Mouse (Mus musculus): ENCODE results near the gene Abr. TPM values are rescaled to one million over a fixed set of nuclear protein-coding genes. Genes with fewer than 3 reads are reported as not detected.
A peak's percentile ranks its signal among the peaks of the same experiment; 100 is the strongest.

Abr gene
- polyA plus RNA-seq, 1 experiment from 2014 or later: 30.7 TPM

GRCm38 (mm10) chr11:76381201-76381885 lies 240.8 kb downstream of the Abr start:
- Histone ChIP-seq H3K4me2 (ENCODE audit: low read length) (no peak overlapping the region), H3K36me3 (ENCODE audit: insufficient read depth, low read length) (no peaks in the 10 kb centered on the region), H3K9me3 (replicated peaks; ENCODE audit: low read length) (no peaks in the 10 kb centered on the region), H3K27me3 (ENCODE audit: insufficient read depth, low read length) (no peaks in the 10 kb centered on the region), H3K4me1 (replicated peaks; ENCODE audit: insufficient read depth, low read length) (peaks cover 7% of the 10 kb centered on the region; the same call in 1 of the 2 replicates), H3K4me3 (replicated peaks; ENCODE audit: low read depth, low read length) (no peak overlapping the region), H3K9ac (ENCODE audit: low read depth, low read length) (no peak overlapping the region), H3K27ac (no peak overlapping the region)
- DNase-seq (ENCODE audit: low spot score) (no peak), ATAC-seq (replicated peaks; ENCODE audit: low FRiP score, low read depth) (no peak)
- no peak for TF ChIP-seq CTCF (IDR thresholded peaks at IDR 0.05; ENCODE audit: low read depth)
- WGBS: 62% methylated on average over 15 of the region's 15 CpGs

- DNase-seq (ENCODE audit: low spot score): peak; percentile 84
- Histone ChIP-seq H3K36me3 (ENCODE audit: insufficient read depth, low read length) (no peaks in the 10 kb centered on the region), H3K27ac (peak overlapping the region; percentile 19; the same call in 1 of the 2 replicates), H3K4me1 (replicated peaks; ENCODE audit: insufficient read depth, low read length) (peaks cover 16% of the 10 kb centered on the region; the same call in 1 of the 2 replicates), H3K9me3 (replicated peaks; ENCODE audit: low read length) (no peaks in the 10 kb centered on the region), H3K9ac (ENCODE audit: low read depth, low read length) (no peak overlapping the region), H3K4me2 (ENCODE audit: low read length) (no peak overlapping the region), H3K27me3 (ENCODE audit: insufficient read depth, low read length) (no peaks in the 10 kb centered on the region), H3K4me3 (replicated peaks; ENCODE audit: low read depth, low read length) (no peak overlapping the region)
- ATAC-seq (replicated peaks; ENCODE audit: low FRiP score, low read depth): peak; percentile 64; the same call in 1 of the 2 replicates
- WGBS: 17% methylated on average over 11 of the region's 11 CpGs
- no peak for TF ChIP-seq CTCF (IDR thresholded peaks at IDR 0.05; ENCODE audit: low read depth)
Observed at GRCm38 (mm10) chr11:76379921-76380544, 242.1 kb downstream of the Abr start.

GRCm38 (mm10) chr11:76376425-76376824 lies 245.7 kb downstream of the Abr start:
- no peak overlapping the region for H3K4me3 ChIP-seq (replicated peaks; ENCODE audit: low read depth, low read length)
- no peak for DNase-seq (ENCODE audit: low spot score)
- no peak overlapping the region for H3K27ac ChIP-seq
- ATAC-seq (replicated peaks; ENCODE audit: low FRiP score, low read depth): no peak
- H3K4me1 ChIP-seq (replicated peaks; ENCODE audit: insufficient read depth, low read length): peaks cover 36% of the 10 kb centered on the region
- H3K36me3 ChIP-seq (ENCODE audit: insufficient read depth, low read length): no peaks in the 10 kb centered on the region
- no peaks in the 10 kb centered on the region for H3K9me3 ChIP-seq (replicated peaks; ENCODE audit: low read length)
- no peak for TF ChIP-seq CTCF (IDR thresholded peaks at IDR 0.05; ENCODE audit: low read depth)
- no peaks in the 10 kb centered on the region for H3K27me3 ChIP-seq (ENCODE audit: insufficient read depth, low read length)
- H3K9ac ChIP-seq (ENCODE audit: low read depth, low read length): no peak overlapping the region
- H3K4me2 ChIP-seq (ENCODE audit: low read length): no peak overlapping the region
- WGBS: 82% methylated on average over 3 of the region's 3 CpGs

- Histone ChIP-seq H3K9me3 (replicated peaks; ENCODE audit: low read length) (no peaks in the 10 kb centered on the region), H3K4me1 (replicated peaks; ENCODE audit: insufficient read depth, low read length) (peaks cover 31% of the 10 kb centered on the region), H3K4me2 (ENCODE audit: low read length) (peak overlapping the region; percentile 28; the same call in 1 of the 2 replicates), H3K27me3 (ENCODE audit: insufficient read depth, low read length) (no peaks in the 10 kb centered on the region), H3K4me3 (replicated peaks; ENCODE audit: low read depth, low read length) (no peak overlapping the region), H3K9ac (ENCODE audit: low read depth, low read length) (0 out of 2 replicates have a peak overlapping the region, but pooled peaks have one; percentile 24), H3K27ac (peak overlapping the region; percentile 88), H3K36me3 (ENCODE audit: insufficient read depth, low read length) (no peaks in the 10 kb centered on the region)
- 22% methylated on average over 17 of the region's 17 CpGs for WGBS
- ATAC-seq (replicated peaks; ENCODE audit: low FRiP score, low read depth) (peak; percentile 80), DNase-seq (ENCODE audit: low spot score) (peak; percentile 97)
- TF ChIP-seq CTCF (IDR thresholded peaks at IDR 0.05; ENCODE audit: low read depth): no peak
Observed at GRCm38 (mm10) chr11:76374491-76375185, 247.5 kb downstream of the Abr start.

- no peaks in the 10 kb centered on the region for H3K36me3 ChIP-seq (ENCODE audit: insufficient read depth, low read length)
- TF ChIP-seq CTCF (IDR thresholded peaks at IDR 0.05; ENCODE audit: low read depth): no peak
- ATAC-seq (replicated peaks; ENCODE audit: low FRiP score, low read depth) (no peak), DNase-seq (ENCODE audit: low spot score) (no peak)
- H3K27me3 ChIP-seq (ENCODE audit: insufficient read depth, low read length): no peaks in the 10 kb centered on the region
- WGBS: 42% methylated on average over 6 of the region's 6 CpGs
- no peak overlapping the region for H3K4me3 ChIP-seq (replicated peaks; ENCODE audit: low read depth, low read length)
- H3K27ac ChIP-seq: no peak overlapping the region
- no peak overlapping the region for H3K9ac ChIP-seq (ENCODE audit: low read depth, low read length)
- no peaks in the 10 kb centered on the region for H3K9me3 ChIP-seq (replicated peaks; ENCODE audit: low read length)
- no peak overlapping the region for H3K4me2 ChIP-seq (ENCODE audit: low read length)
- H3K4me1 ChIP-seq (replicated peaks; ENCODE audit: insufficient read depth, low read length): peaks cover 29% of the 10 kb centered on the region
Observed at GRCm38 (mm10) chr11:76372534-76372933, 249.6 kb downstream of the Abr start.

- 53% methylated on average over 2 of the region's 2 CpGs for WGBS
- no peaks in the 10 kb centered on the region for H3K27me3 ChIP-seq (ENCODE audit: insufficient read depth, low read length)
- no peak for TF ChIP-seq CTCF (IDR thresholded peaks at IDR 0.05; ENCODE audit: low read depth)
- ATAC-seq (replicated peaks; ENCODE audit: low FRiP score, low read depth) (no peak), DNase-seq (ENCODE audit: low spot score) (no peak)
- H3K36me3 ChIP-seq (ENCODE audit: insufficient read depth, low read length): no peaks in the 10 kb centered on the region
- H3K27ac ChIP-seq: no peak overlapping the region
- H3K4me3 ChIP-seq (replicated peaks; ENCODE audit: low read depth, low read length): no peak overlapping the region
- no peaks in the 10 kb centered on the region for H3K9me3 ChIP-seq (replicated peaks; ENCODE audit: low read length)
- peaks cover 29% of the 10 kb centered on the region for H3K4me1 ChIP-seq (replicated peaks; ENCODE audit: insufficient read depth, low read length)
- no peak overlapping the region for H3K4me2 ChIP-seq (ENCODE audit: low read length)
- H3K9ac ChIP-seq (ENCODE audit: low read depth, low read length): no peak overlapping the region
Observed at GRCm38 (mm10) chr11:76372120-76372519, 250.0 kb downstream of the Abr start.

Measured in kidney, postnatal 0 days (tissue).